Mouse (Mus musculus) 3134 (cell line): ENCODE data around the gene Senp5.

ENCODE experiments used
- DNase-seq: peaks from one replicate; pipeline ENCODE4 v3.0.0-alpha.2; 2011; ENCODE audit warnings: low spot score; ENCODE audit not compliant: insufficient read length; ENCODE audit errors: extremely low read depth

The Senp5 gene

GRCm38 (mm10) chr16:31943980-31944379 is 59.1 kb downstream of the Senp5 start:
- peak; percentile 41 for DNase-seq

- DNase-seq: no peak
Observed at GRCm38 (mm10) chr16:31940586-31940985, 62.5 kb downstream of the Senp5 start.

DNA sequence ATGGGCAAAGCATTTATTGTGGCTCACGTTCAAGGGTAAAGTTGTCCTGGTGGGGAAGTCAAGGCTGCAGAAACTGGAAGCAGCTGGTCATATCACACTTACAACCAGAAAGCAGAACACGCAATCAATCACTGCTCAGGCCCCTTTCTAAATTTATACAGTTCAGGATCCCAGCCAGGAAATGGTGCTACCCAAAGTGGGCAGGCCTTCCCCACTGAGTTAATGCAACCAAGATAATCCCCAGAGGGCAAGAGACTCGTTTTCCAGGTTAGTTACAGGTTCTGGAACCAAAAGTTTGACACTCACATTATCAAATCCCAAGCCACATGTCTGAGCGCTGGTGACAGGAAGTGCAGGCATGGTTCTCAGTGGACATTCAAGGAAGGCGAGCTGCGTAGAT is 64.2 kb downstream of the Senp5 start:
- DNase-seq: no peak

DNA sequence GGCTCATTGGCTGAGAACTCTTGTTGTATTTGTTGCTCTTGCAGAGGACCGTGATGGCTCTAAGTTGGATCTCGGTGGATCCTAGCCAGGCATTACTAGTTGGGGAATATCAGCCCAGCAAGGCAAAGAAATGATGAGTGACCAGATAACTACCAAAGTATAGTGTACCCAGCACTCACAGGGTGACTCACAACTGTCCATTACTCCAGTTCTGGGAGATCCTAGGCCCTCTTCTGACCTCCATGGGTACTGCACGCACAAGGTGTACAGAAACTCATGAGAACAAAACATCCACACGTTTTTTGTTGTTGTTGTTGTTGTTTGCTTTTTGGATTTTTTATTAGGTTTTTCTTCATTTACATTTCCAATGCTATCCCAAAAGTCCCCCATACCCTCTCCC is 66.5 kb downstream of the Senp5 start:
- no peak for DNase-seq

GRCm38 (mm10) chr16:31935091-31935979 is 67.8 kb downstream of the Senp5 start:
- no peak for DNase-seq

DNA sequence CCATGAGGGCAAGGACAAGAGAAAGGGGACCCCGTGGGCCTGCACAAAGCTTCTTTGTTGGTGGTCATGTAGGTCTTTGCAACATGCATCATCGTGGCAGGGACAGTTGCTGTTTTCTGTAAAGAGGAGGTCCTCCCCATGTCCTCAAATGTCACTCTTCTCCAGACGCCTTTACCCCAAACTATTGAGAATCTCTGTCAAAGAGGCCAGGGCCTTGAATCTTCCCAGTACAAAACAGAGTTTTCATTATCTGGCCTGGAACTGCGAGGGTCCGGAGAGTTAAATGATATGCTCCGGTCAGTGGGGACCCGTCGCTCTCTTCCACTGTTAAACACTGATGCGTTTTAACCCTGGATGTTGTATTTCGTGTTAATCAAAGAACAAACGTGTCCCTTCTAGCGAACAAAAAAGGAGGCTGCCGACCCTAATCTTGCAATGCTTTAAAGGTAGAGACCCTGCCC is 68.5 kb downstream of the Senp5 start:
- no peak for DNase-seq

GRCm38 (mm10) chr16:31933751-31934549 is 69.1 kb downstream of the Senp5 start, which contains the start of gene Pigz:
TSS of gene Pigz (plus strand) at chr16:31933851.
- no peak for DNase-seq

DNA sequence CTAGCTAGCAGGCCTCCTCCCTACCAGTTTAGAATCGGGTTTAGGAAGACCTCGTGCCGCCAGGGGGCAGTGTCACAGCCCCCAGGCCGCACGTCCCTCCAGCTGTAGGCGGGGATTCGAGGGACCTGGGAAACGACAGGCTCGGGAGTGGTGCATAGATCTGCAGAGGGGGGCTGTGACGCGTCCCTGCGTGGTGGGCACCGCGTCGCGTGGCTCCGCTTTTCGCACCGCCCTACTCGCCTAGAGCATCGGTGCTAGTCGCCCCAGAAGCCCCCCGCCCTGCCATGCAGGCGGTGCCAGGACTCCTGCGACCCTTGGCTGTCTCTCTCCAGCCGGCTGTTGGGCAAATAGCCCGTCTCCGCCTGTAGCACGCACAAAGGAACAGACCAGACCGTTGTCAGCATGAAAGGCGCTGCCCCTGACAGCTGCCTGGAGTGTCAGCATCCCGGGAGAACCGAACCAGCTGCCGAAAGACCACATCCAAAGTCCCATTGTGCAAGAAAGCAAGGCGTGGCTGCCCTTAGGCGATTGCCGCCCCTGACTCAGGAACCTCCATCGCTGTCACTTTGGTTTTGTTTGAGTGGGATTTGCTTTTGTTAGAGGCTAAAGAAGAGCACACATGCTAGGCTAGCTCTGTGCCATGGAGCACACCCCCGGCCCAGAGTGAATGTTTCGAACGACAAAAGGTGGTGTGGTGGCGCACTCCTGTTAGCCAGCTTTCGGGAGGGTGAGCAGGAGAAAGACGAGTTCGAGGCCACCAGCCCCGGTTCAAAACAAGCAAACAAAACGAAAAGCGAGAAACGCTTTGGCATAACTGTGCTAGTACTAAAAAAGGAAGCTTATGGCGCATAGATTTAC is 70.0 kb downstream of the Senp5 start:
- peak; percentile 93 for DNase-seq

GRCm38 (mm10) chr16:31932255-31932654 is 70.8 kb downstream of the Senp5 start:
- DNase-seq: no peak

DNA sequence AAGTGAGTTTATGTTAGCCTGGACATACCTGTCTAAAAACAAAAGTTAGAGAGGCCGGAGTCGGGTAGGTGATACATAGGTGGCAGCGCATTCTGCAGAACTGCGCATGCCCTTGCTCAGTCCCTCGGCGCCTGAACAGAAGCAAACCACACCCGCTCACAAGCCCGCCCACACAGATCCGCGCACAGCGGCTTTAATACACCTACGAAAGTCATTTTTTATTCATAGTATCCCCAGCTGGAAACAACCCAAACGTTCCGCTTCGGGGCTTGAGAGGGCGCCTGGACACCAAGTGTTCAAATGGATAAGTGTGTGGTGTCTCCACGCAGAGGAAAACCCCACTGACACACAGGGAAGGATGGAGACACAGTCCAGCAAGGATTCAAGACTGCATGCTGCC is 71.8 kb downstream of the Senp5 start:
- DNase-seq: no peak

DNA sequence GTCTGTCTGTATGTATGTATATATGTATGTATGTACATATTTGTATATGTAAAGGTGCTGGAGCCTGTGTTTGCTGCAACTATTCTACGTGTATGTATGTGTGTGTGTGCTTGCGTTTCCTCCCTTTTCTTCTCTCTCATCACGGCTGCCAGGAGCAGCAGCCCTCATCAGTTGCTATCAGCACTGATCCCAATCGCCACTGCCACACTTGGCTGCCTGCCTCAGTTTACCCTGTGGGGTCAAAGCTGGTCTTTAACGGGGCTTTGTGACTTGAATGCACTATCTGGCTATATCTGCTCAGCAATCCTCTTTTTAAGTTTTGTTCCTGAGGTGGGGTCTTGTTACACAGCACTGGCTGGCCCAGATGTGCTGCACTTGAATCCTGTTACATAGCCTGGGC is 75.7 kb downstream of the Senp5 start:
- no peak for DNase-seq

DNA sequence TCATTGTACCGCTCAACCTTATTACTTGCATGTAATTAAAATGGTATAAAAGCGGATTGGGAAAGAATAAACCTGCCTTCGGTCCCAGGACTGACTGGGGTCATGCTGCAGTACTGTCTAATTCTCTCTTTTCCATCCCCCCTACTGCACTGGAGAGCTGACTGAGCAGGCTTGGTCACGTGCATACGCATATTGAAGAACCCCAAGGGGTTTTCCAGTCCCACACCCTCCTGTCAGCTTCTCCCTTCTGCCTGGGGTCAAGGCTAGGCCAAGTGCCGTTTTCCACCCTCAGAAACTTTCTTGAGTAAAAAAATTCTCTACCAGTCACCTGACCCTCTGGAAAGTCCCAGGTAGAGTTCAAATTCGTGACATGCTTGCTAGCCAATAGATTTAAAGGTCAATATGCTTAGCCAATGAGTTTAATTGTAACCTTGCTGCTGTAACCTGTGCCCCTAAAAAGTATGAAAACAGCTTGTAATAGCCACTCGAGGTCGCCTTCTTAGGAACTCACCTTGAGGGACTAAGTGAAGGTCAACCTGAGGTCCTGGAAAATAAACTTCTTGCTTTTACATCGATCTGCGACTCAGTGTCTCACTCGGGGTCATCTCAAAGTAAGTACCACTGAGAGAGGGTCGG is 76.4 kb downstream of the Senp5 start:
- DNase-seq: no peak

DNA sequence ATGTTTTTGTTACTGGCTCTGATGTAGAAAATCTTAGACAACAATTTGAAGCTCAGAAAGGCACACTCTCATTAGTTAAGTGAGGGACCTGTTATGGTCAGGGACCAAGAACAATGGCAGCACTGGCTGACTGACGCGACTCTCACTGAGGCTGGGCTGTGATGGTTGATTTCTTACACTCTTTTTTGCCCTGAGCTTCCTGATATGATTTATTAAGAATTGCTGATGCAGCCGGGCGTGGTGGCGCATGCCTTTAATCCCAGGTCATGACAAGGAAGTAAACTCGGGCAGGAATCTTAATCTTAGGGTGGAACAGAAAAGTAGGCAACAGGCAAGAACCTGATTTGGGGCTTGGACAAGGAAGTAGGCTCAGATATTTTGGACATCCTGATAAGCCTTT is 77.0 kb downstream of the Senp5 start:
- DNase-seq: no peak

- DNase-seq: no peak
Observed at GRCm38 (mm10) chr16:31924368-31924767, 78.7 kb downstream of the Senp5 start.

GRCm38 (mm10) chr16:31918248-31918724 is 84.8 kb downstream of the Senp5 start:
- no peak for DNase-seq

DNA sequence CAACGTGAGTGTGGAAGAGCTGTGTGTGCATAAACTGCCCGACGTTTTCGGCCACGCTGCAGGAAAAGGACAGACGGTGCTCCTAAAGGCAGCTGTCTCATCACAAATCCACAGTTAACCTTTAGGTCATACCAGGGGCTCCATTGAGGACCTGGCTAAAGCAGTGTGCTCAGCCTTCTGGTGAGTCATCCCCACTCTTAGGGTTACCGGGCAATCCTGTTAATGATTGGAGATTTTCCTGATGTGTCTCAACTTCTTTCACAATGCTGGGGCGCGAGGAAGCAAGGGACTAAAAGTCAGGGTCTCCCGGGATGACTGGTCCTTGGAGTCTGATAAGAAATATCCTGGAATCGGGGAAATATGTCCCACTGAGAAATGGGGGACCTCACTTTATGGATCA is 85.3 kb downstream of the Senp5 start:
- no peak for DNase-seq

DNA sequence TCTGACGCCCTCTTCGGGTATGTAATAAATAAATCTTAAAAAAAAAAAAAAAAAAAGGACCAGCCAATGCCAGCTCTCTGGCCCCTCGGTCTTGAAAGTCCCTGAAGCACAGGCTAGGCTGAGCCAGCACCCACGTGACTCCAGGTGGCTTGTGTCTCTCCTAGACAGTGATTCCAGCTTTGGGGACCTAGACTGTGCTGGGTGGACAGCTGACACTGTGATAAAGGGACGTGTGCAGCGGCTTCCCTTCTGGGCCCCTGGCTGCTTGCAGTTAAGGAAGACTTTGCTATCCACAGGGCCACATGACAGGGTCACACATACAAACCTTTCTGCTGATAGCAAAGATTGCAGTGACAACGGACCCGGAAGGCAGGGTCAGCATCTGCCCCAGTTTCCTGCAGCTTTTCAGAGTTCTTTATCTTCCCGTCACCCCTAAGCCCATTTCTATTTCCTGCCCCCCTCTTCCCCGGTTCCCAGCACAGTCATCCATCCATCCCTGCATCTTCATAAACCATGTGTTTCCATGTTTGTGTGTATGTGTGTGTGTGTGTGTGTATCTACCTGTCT is 92.7 kb downstream of the Senp5 start:
- no peak for DNase-seq
